Mouse (Mus musculus) heart, adult 11 months (tissue): ENCODE data around the gene Vav3.

Experiments used
- DNase-seq: peaks from one replicate; pipeline ENCODE4 v3.0.0; 2022

The Vav3 gene

DNA sequence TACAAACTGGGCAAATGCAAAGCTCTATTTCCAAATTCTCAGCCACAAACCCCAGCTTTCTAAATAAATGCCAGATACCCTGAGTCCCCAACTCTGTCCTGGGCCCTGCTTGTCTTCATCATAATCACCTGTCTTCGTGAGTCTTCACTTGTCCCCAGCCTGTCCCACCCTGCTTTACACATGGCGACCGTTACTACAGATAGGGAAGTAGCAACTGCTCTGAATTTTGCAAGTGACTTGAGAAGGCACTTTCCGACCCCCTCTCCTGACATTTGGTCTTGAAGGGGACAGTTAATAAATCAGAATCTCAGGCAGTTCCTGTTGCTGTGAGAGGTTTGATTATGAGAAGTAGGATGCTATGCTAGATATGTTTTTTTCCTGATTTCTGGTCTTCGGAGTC is 13.4 kb downstream of the Vav3 start:
- peak; percentile 41 for DNase-seq

DNA sequence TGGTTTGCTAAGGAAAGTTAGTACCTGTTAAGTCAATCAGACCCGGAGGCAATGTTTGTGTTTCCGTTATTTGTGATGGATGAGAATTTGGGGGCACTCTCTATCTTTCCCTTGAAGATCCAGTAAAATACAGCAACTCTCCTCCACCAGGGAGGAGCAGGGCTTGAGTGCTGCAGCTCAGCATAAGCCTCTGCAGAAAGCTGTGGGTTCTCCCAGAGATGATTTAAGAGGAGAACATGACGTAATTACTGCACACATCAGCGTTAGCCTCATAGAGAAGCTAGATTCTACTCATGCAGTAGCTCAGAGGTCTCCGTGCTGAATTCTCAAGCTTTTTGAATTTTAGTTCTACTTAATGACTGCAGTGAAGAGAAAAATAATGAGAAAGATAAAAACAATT is 14.7 kb downstream of the Vav3 start:
- peak; percentile 25 for DNase-seq

DNA sequence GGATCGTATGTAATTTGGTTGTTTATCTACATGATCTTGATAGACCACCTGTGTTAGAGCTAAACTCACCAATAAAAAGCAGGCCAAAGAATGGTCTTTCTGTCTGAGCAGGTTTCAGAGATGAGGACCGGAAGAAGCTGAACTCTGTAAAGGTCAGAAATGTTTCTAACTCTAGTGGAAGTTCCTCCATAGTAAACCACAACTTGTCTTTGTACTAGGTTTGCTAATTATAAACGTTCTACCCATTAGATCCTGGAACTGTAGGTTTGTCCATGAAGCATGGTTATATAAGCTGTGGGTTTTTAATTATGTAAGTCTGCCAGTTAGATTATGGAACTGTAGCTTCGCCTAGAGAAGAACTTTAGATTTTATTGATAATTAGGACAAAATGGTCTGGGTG is 20.3 kb downstream of the Vav3 start:
- no peak for DNase-seq

DNA sequence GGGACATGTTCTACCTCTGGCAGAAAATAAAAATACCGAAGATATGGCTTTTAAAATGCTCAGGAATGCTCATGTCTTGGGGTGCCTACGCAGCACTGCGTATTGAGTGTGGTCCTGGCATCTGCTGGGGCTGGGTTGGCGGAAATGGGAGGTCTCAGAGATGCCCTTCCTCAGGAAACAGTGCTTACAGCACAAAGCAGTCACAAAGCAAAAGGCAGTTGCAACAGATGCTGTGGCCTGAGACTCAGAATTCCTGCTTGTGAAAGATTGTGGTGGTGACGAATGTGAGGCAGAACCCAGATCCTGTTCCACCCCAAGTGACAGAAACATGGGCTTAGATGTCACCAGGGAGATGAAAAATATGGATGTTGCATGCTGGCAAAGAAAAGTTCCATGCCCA is 21.4 kb downstream of the Vav3 start:
- DNase-seq = peak; percentile 96

DNA sequence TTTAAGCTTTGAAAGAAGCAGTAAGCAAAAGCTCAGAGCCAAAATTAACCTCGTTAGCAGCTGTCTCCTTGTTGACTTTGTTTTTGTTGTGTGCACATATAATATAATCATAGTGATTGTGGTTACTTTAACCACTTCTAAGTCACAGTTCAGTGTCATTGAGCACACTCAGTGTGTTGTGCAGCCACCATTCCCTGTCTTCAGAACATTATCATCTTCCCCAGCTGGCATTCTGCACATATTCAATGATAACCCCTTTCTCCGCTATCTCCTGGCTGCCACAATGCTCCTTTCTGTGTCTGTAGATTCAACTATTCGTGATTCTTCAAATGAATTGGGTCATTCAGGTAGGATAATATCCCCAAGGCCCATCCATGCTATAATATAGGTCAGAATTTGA is 21.9 kb downstream of the Vav3 start:
- no peak for DNase-seq

DNA sequence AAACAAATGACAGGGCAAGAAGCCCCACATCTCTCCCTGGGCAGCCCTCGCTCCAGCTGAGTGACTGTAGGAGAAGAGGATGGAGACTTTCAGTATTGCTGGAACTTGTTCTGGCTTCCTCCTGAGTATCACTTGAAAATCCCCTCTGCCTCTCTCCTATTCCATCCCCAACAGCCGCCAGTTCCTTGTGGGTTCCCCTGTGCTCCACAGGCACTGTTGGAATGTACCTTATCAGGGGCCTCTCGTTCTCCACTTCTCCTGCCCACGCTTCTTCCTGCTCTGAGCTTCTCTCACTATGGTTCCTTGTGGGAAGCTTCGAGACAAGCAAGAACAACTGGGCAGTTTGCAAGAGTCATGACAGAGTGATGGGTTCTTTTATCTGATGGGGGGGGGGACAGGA is 23.1 kb downstream of the Vav3 start:
- peak; percentile 66 for DNase-seq

DNA sequence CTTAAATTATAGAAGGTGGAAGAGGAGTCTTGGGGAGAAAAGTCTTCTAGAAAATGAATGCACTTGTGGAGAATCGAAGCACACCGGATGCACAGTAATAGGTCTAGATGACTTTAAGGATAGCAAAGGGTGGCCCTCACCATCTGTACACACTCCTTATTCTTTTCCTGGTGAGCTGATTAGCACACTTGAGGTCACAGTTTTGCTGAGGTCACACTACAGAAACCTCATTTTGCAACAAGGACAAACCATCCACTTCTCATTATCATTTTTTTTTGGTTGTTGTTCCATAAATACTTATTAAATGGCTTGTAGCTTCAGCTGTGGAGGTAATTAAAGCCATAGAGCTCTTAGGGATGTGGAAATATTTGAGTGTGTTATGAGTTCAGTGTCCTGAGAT is 25.4 kb downstream of the Vav3 start:
- DNase-seq = peak; percentile 64

DNA sequence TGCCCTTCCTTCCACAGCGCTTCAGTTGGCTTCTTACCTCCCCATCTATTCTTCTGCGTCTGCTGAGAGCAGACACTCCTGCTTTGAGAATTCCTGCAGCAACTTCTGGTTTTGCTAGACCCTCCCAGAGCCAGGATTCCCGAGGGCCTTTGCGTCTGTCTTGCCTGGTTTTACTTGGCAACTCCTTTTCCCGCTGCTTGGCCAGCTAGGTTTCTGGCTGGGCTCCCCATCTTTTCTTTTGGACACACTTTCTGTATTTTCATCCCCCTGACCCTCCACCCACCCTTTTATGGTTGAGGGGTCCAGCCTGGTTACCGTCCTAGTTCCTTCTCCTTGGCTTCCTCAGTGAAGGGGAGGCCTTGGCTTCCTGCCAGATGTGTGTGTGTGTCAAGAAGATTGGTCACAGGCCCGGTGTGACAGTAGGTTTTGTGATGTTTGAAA is 26.0 kb downstream of the Vav3 start:
- peak; percentile 95 for DNase-seq

DNA sequence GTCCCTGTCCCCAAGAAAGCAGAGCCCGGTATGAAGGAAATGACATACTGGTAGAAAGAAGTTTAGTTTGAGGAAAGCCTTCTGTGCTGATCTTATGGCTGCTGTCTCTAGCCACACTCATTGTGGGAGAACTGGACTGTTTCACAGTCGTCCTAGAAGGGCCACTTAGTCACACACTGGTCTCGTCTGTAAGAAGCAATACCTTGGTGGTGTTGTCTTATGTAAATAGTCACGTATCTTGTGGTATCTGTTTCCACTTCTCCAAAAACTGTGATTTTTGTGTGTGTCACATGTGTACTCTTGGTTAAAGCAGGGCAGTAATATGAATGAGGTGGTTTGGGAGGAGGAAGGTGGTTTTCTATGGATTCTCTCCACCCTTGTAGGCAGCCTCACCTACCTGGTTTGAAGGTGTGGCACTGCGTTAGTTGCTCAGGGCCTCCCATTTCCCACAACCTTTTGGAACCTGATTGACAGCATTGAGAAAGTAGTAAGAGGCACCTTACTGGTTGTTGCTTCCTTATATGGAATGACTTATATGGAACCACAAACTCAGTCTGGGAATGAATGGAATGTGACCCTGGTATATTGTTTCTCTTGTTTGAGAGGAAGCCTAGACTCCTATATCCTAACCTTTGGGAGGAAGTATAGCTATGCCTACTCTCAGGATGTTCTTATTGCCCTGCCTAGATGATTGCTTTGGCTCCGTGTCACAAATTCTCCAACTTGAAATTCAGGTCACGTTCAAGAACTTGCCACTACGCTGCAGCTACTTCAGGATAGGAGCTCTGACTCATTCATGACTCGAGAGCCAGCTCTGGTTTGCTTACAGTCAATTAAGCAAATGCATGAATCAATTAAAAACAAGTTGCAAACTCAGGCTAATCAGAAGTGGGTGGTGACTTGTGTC is 28.2 kb downstream of the Vav3 start:
- DNase-seq = no peak

DNA sequence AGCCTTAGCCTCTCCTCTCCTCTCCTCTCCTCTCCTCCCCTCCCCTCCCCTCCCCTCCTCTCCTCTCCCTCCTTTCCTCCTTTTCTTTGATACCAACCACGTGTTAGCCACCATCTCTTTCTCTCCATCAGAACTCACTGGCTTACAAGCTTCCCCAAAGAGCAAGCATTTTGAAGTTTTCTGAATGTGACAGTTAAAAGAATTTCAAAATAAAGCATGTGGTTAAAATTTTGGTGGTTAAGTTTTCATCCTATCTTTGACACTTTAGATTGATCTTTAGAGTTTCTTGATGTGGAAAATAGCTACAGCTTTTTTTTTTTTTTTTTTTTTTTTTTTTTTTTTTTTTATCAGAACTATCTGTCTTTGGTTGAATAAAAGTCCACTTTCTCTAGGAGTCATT is 31.1 kb downstream of the Vav3 start:
- no peak for DNase-seq

DNA sequence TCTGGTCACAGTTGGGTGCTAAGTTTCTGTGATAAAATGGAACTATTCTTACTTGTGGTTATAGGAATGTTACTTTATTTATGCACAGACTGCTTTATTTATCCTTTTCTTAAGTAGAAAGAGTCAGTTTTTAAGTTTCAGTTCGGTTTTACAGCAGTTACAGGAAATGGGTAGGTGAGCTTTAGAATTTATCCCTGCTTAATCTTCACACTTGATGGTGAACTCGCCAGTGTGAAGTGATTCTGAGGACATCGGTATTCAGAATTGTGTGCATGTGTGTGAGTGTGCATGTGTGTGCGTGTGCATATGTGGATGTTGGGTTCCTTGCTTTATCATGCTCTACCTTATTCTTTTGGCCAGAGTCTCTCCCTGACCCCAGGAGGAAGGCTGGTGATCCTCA is 32.2 kb downstream of the Vav3 start:
- DNase-seq = no peak

DNA sequence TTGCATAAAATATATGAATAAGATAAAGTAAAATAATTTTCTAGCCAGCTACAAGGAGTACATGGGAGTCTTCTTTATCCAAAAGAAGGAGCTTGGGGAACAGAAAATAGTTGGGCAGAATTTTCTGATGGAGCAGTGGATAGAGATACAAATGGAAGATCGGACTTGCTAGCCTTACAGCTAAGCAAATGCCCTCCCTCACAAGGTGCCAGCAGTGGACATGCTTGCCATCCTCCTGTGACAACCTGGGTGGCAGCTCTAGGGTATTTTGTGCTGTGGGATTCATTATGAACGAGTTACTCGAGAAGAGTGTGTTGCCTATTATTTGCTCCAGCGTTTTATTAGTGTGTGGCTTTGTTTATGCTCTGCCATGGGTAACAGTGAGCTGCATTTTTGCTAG is 37.8 kb downstream of the Vav3 start:
- DNase-seq = no peak

DNA sequence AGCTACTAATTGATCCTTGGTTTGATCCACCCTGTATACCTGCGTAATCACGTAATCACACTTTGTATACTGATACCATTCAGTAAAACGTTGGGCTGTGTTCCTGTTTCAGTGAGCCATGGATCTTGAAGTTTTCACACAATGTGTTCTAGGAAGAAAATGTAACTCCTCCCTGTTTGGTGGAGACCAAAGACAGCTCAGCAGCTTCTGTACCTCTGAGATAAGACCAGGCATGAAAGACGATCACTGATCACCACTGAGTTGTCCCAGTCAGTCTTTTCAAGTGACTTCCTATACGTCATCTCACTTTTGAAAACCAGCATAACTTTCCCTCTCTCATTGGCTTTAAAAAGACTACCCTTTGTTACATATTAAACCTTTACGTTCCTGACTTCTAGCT is 38.2 kb downstream of the Vav3 start:
- DNase-seq = no peak

DNA sequence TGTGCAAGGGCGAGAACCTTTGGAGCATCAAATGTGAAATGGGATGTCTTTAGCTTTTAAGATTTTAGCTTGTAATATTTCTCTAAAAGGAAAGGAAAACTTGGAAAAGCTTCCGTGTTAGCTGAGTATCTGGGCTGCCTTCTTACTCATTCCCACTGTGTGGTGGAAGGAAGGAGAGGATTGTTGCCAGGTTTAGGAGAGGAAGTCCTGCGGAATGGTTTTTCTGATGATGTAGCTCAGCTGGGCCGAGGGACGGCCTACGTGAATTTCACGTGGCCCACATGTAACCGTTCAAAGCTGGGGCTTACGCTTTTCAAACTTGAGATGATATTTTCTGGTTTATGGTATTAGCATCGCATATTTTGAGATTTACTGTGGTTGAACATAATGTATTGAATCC is 48.3 kb downstream of the Vav3 start:
- DNase-seq = peak; percentile 93

DNA sequence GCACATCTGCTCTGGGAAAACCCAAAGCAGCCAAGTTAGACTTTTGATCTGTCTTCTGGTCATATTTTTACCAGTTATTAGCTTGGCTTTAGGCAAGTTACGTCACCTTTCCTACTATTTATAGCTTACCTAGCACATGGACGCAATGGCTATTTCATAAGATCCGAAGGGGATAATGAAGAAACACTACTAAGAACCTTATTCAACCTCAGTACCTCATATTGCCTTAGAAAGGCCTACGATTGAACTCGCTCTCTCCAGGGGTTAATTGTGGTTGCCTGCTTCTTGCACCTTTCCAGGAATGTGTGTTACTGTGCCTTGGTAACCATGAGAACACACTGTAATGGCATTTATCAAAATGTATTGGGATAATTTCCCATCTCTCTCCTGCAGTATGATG is 61.1 kb downstream of the Vav3 start:
- DNase-seq = no peak

DNA sequence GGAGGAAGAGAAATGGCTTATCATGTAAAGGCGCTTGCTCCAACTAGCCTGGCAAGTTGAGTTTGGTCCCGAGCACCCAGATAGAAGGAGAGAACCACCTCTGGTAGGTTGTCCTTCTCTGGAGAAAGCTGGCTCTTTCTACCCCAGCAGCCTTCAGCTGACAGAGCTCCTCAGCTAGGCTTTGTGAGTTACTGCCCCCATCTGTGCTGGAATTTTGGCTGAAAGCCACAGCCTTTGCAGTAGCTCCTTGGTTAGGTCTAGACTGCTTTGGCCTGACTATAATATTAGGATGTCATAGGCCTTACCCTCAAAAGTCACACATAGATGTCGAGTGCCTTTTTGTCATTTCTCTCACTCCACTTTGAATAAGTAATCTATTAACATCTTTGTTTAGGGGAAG is 70.8 kb downstream of the Vav3 start:
- no peak for DNase-seq

DNA sequence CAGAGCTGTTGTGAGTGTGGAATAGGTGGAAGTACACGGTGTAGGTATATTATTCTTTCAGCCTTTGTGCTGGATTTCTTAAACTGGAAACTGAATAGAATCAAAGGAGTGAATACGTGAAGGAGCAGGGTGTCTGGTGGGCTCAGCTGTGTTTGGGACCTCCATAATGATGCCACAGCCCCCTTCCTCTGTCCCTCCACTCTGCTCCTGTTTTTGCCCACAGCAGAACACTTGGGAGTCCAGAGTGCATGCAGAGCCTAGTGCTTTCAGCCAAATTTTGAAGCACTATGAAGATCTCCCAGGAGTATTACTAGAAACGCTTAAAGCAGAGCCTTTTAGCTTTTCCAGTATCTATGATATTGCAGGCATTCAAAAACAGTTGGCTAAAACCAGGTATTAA is 80.0 kb downstream of the Vav3 start:
- DNase-seq = no peak

DNA sequence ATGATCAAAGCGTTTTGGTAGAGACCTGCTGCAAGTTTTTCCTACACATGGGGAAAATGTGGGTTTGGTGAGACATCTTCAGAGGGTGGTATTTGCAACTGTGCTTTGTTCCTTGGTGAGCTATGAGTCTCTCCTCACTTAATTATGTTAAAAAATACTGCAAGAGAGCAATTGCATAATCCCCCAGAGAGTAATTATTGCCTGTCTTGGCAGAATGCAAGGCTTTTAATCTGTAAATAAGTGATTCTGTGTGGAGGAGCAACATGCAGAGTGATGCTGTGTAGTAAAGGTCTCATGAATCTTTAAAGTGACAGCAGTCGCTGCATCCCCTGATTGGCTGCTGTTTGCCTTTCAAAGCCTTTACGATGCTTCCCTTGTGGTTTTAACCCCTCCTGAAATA is 80.6 kb downstream of the Vav3 start:
- DNase-seq = no peak

DNA sequence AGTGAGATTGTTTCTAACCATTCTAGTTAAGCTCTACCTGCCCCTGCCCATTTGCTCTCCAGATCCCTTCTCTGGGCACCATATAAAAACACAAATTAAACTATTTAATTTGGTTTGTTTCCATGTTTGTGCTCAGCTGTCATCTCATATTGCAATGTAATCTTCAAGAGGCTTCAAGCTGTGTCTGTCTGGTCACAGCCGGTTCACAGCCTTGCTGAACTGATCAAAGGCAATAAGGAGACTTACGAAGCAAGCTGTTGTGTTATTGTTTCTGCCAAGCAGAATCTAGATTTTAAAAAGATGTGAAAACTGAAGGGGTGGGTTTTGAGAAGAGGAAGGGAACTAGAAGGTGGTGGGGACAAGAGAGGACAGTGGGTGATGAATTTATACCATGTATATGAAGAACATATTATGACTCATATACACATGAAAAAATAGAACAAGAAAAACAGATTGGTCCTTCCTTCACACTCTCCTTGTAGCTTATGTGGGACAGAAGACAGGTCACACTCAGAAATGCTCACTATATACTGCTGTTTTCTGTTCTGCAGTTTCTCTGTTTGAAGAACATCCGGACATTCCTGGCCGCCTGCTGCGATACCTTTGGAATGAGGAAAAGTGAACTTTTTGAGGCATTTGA is 83.1 kb downstream of the Vav3 start:
- no peak for DNase-seq

DNA sequence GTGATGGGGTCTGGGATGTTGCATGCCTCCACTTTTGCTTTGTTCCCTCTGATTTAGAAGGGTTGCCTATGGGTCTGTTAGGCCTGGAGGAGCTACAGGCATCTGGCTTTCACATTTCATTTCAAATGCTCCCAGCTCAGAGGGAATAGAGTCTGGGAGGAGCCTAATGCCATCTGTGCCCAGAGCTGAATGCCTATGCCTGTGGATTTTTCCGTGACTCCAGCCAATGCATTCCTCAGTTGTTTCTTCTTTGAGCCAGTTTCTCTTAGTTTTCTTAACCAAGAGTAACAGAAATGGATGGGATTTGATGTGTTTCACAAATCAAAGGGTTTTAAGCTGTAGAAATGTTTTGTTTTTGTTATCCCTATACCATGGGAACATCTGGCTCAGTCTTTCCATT is 90.8 kb downstream of the Vav3 start:
- DNase-seq = no peak

DNA sequence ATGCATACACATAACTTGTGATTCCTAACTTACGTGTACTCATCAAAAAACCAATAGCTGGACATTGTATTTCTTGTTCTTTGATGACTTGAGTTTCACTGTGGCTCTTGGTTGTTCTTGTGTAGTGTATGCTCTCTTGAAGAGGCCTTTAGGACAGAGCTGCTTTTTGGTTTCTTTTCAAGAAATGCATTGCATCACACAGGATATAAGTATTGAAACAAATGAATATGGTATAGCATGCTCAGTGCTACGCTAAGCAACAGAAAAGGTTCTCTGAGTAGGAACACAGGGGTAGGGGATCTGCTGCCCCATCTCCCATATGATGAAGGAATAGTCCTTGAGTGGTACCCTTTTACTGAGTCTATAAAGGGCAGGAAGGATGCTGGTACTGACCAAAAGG is 98.1 kb downstream of the Vav3 start:
- no peak for DNase-seq

DNA sequence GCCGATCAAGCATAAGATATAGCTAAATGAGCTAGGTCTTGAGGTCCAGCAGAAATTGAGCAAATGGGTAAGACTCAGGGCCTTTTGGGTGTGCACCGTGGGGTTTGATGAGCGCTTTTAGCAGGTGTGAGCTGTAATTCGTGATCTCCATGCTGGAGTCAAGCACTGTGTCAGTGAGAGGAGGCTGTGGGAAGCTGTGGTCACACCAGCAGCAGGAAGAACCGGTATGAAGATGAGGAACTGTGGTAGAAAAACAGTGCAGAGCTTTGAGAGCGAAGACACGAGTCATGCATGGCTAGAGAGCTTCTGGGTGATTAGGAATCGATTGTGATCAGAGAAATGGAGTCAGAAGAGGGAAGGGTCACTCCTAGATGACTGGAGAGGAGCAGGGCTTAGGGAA is 98.8 kb downstream of the Vav3 start:
- peak; percentile 84 for DNase-seq

DNA sequence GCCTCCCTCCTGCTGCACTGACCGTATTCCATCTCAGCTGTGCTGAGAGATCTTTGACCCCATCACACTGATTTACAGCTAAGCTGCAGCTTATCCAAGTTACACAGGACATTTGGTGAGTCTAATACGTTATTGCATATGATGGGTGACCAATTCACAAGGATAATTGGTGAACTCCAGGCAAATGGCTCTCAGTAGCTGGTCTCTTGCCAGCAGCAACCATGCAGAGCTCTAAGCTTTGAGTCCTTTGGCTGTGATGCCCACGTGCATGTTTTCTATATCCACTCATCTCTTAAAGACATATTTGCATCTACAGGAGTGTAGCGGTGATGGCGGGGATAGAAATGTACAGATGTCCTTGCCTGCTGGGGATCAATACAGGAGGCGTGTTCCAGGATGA is 99.5 kb downstream of the Vav3 start:
- DNase-seq = peak; percentile 64

DNA sequence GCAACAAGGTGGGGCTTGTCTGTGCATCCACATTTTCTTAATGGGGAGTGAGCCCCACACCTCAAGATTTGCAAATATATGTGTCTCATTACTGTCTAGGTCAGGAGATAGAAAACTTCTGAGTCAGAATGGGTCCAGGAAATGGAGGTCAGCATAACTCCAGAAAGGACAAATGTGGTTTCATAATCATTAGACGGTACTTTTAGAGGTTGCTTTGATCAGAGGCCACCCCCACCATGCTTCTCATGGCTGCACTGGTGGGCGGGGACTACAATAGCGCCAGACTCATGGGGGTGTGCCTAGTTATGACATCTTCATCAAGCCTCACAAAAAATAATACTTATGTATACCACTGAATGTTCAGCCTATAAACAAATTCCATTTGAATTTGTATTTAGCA is 103.6 kb downstream of the Vav3 start:
- no peak for DNase-seq

DNA sequence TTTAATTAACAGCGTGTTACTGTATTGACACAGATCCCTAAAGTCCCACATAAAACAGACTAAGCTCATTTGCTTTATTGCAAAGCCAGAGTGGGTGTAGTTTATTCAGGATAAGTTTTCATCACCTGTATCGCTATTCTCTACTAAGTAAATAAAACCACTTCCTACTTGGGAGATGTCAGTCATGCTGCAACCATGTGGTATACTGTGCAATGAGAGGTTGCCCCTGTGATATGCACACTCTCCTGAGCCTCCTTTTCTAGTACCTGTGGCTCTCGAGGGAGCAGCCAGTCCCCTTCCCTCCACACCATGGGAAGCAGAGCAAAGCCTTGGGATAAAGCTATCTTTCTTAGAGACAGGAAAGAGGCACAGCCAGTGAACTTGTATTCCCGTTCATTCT is 106.5 kb downstream of the Vav3 start:
- no peak for DNase-seq
